Mouse (Mus musculus) CH12.LX (cell line): ENCODE data around the gene Rps24. TPM values are rescaled to one million over a fixed set of nuclear protein-coding genes. Genes with fewer than 3 reads are reported as not detected.

Experiments used
- DNase-seq: peaks from one replicate; pipeline ENCODE4 v3.0.0-alpha.2; 2013; ENCODE audit errors: extremely low read depth
- H3K27ac ChIP-seq: 2 replicates; pipeline ENCODE4 v1.5.1; 2012; ENCODE audit warnings: low read depth, mild to moderate bottlenecking, control low read depth, moderate library complexity; ENCODE audit not compliant: insufficient read depth
- H3K27me3 ChIP-seq: replicated peaks from 2 replicates; pipeline ENCODE3; 2012; ENCODE audit warnings: inconsistent platforms
- H3K36me3 ChIP-seq, 2 experiments: replicated peaks in 1 of 2; 2 replicates each; pipeline versions ENCODE3 to v1.6.1; 2012; ENCODE audit warnings: inconsistent platforms in 1 of 2, low read length in 1 of 2, mild to moderate bottlenecking in 1 of 2, mixed read lengths in 1 of 2, moderate library complexity in 1 of 2; ENCODE audit not compliant: control insufficient read depth in 1 of 2, insufficient read depth in 1 of 2
- H3K4me1 ChIP-seq, 2 experiments: 2 replicates each; pipeline ENCODE4 v1.6.1; 2012; ENCODE audit warnings: inconsistent platforms in 1 of 2, moderate library complexity in 1 of 2; ENCODE audit not compliant: insufficient read depth in 2 of 2, control insufficient read depth in 1 of 2
- H3K4me2 ChIP-seq: 2 replicates; pipeline ENCODE4 v1.6.1; 2012; ENCODE audit warnings: low read depth, mild to moderate bottlenecking, control low read depth; ENCODE audit not compliant: poor library complexity, insufficient read depth, severe bottlenecking
- H3K4me3 ChIP-seq, 3 experiments: fragments of 150-350 bp in 1 of 3; sonication (generic) in 1 of 3; replicated peaks in 1 of 3; 2 replicates each; pipeline versions ENCODE3 to v1.5.1; 2011 to 2012; ENCODE audit warnings: low read depth in 2 of 3, low read length in 2 of 3, mild to moderate bottlenecking in 2 of 3, moderate library complexity in 2 of 3, control low read depth in 1 of 3, improper control_type of control experiment in 1 of 3, inconsistent platforms in 1 of 3, mixed read lengths in 1 of 3; ENCODE audit not compliant: poor library complexity in 1 of 3
- H3K79me2 ChIP-seq: replicated peaks from 2 replicates; pipeline ENCODE4 v1.6.1; 2012; ENCODE audit warnings: mild to moderate bottlenecking, moderate library complexity; ENCODE audit not compliant: control insufficient read depth, poor library complexity, insufficient read depth, severe bottlenecking; ENCODE audit errors: extremely low read depth
- H3K9ac ChIP-seq: 2 replicates; pipeline ENCODE4 v1.6.1; 2012; ENCODE audit warnings: low read depth, mild to moderate bottlenecking, control low read depth, moderate library complexity; ENCODE audit not compliant: insufficient read depth
- H3K9me3 ChIP-seq: replicated peaks from 2 replicates; pipeline ENCODE3; 2012; ENCODE audit warnings: low read length, inconsistent platforms, mixed read lengths
- CHD2 ChIP-seq: IDR thresholded peaks from 2 replicates; pipeline ENCODE4 v1.6.1; 2011; ENCODE audit warnings: low read length, improper control_type of control experiment
- ETS1 ChIP-seq: conservative IDR thresholded peaks from 2 replicates; pipeline ENCODE4 v1.6.1; 2012; ENCODE audit warnings: low read depth, mild to moderate bottlenecking, inconsistent platforms, low read length, improper control_type of control experiment, moderate library complexity
- KAT2A ChIP-seq: IDR thresholded peaks from 2 replicates; pipeline ENCODE4 v1.6.1; 2012; ENCODE audit warnings: low read length, improper control_type of control experiment, inconsistent platforms; ENCODE audit not compliant: insufficient replicate concordance
- MYC ChIP-seq: IDR thresholded peaks from 2 replicates; pipeline ENCODE4 v1.6.1; 2011; ENCODE audit warnings: low read depth, mild to moderate bottlenecking, improper control_type of control experiment, low read length
- NRF1 ChIP-seq: IDR thresholded peaks from 2 replicates; pipeline ENCODE4 v1.6.1; 2014; ENCODE audit warnings: low read depth, mild to moderate bottlenecking, inconsistent platforms, low read length, improper control_type of control experiment, moderate library complexity
- PAX5 ChIP-seq: IDR thresholded peaks from 2 replicates; pipeline ENCODE4 v1.6.1; 2012; ENCODE audit warnings: low read length, inconsistent platforms, mixed read lengths
- POLR2A ChIP-seq: IDR thresholded peaks from 2 replicates; pipeline ENCODE4 v1.6.1; 2011; ENCODE audit warnings: low read depth, mild to moderate bottlenecking, improper control_type of control experiment, low read length
- POLR2AphosphoS2 ChIP-seq: IDR thresholded peaks from 2 replicates; pipeline ENCODE4 v1.6.1; 2011; ENCODE audit warnings: low read depth, low read length, improper control_type of control experiment
- RCOR1 ChIP-seq: conservative IDR thresholded peaks from 2 replicates; pipeline ENCODE4 v1.6.1; 2012; ENCODE audit warnings: low read depth, mild to moderate bottlenecking, inconsistent platforms, low read length, improper control_type of control experiment
- SIN3A ChIP-seq: IDR thresholded peaks from 2 replicates; pipeline ENCODE4 v1.6.1; 2012; ENCODE audit warnings: low read length, improper control_type of control experiment, inconsistent platforms
- USF1 ChIP-seq: IDR thresholded peaks from 2 replicates; pipeline ENCODE4 v1.6.1; 2014; ENCODE audit warnings: low read depth, mild to moderate bottlenecking, inconsistent platforms, low read length, improper control_type of control experiment
- ZKSCAN1 ChIP-seq: IDR thresholded peaks from 2 replicates; pipeline ENCODE4 v1.6.1; 2012; ENCODE audit warnings: low read depth, inconsistent platforms, low read length, improper control_type of control experiment, borderline replicate concordance
- ZMIZ1 ChIP-seq: IDR thresholded peaks from 2 replicates; pipeline ENCODE4 v1.6.1; 2012; ENCODE audit warnings: low read depth, mild to moderate bottlenecking, inconsistent platforms, low read length, improper control_type of control experiment
- dilution Hi-C: fragments of 300-500 bp; cut with MboI; formaldehyde crosslinking; loops from 2 replicates; pipeline ENCODE4 v1.14.3; 2020; ENCODE audit warnings: low sequenced_read_pairs; ENCODE audit not compliant: extremely low pct_unique_long_range_greater_than_20kb, extremely low pct_ligation_motif_present
- in situ Hi-C: fragments of 300-500 bp; cut with MboI; formaldehyde crosslinking; loops from 3 replicates; pipeline ENCODE4 v1.14.3; 2019; ENCODE audit warnings: low sequenced_read_pairs, low pct_ligation_motif_present, low pct_unique_long_range_greater_than_20kb, mixed read lengths
- polyA plus RNA-seq: library from polyadenylated mRNA; unstranded; fragments of >175 nt; gene quantifications from 2 replicates; pipeline ENCODE4 v1.2.1, GENCODE M21; 2012; ENCODE audit warnings: low read depth; ENCODE audit not compliant: insufficient read length
- total RNA-seq, 2 experiments: library from RNA; depleted of rRNA; stranded (reverse); fragments of 300-350 nt in 1 of 2; fragments of >200 nt in 1 of 2; gene quantifications; 2 replicates each; pipeline ENCODE4 v1.2.3; 2012 to 2014

Rps24 gene
- total and polyA plus RNA-seq, 3 experiments: 2,823 to 7,430 (median 3,420) TPM

GRCm38 (mm10) chr14:24497443-24497842 is 10.5 kb downstream of the Rps24 start:
- H3K27me3 ChIP-seq: no peaks in the 10 kb centered on the region
- TF ChIP-seq PAX5 (no peak), SIN3A (no peak), POLR2A (no peak; the same call in 1 of the 2 replicates), KAT2A (no peak), ETS1 (no peak), ZMIZ1 (no peak; the same call in 1 of the 2 replicates), RCOR1 (no peak)
- TF ChIP-seq, all 38 proteins: peak for 0
- peaks cover 33% of the 10 kb centered on the region for H3K79me2 ChIP-seq
- no peak for DNase-seq
- no peaks in the 10 kb centered on the region for H3K9me3 ChIP-seq
- H3K36me3 ChIP-seq: peaks cover 72 to 90% of the 10 kb centered on the region in 2 experiments
- dilution Hi-C loops: no loop called here
- no peak overlapping the region for H3K4me2 ChIP-seq
- peaks cover 4 to 49% of the 10 kb centered on the region in 2 experiments for H3K4me1 ChIP-seq
- no peak overlapping the region for H3K9ac ChIP-seq
- in situ Hi-C loops: loop anchor here (5.0 to 25.0 kb wide), 3 partner anchors 45 to 1115 kb away; partner anchors contain the start of gene Zmiz1
- H3K27ac ChIP-seq: no peak overlapping the region
- no peak overlapping the region for H3K4me3 ChIP-seq

- Histone ChIP-seq H3K4me3 (no peak overlapping the region), H3K79me2 (peaks cover 20% of the 10 kb centered on the region), H3K27ac (no peak overlapping the region), H3K9me3 (peaks cover 3% of the 10 kb centered on the region), H3K36me3 (peaks cover 64 to 81% of the 10 kb centered on the region in 2 experiments), H3K4me1 (peaks cover 4 to 46% of the 10 kb centered on the region in 2 experiments), H3K27me3 (no peaks in the 10 kb centered on the region), H3K9ac (no peak overlapping the region), H3K4me2 (no peak overlapping the region)
- in situ Hi-C loops: loop anchor here (5.0 to 25.0 kb wide), 3 partner anchors 44 to 1114 kb away; partner anchors contain the start of gene Zmiz1
- TF ChIP-seq CHD2 (0 out of 2 replicates have a peak, but pooled peaks have one; percentile 8), KAT2A (no peak), POLR2A (no peak; the same call in none of the 2 replicates), POLR2AphosphoS2 (peak; percentile 11; the same call in 1 of the 2 replicates), MYC (no peak), ZMIZ1 (peak; percentile 24; the same call in 1 of the 2 replicates), USF1 (no peak)
- no peak for DNase-seq
- dilution Hi-C loops: no loop called here
These were observed 11.8 kb downstream of the Rps24 start for GRCm38 (mm10) chr14:24498561-24499255.

- H3K9ac ChIP-seq: no peak overlapping the region
These were observed 12.6 kb downstream of the Rps24 start for GRCm38 (mm10) chr14:24499478-24499877.

More at GRCm38 (mm10) chr14:24499478-24499877, 12.6 kb downstream of the Rps24 start:
- peaks cover 12% of the 10 kb centered on the region for H3K79me2 ChIP-seq
- in situ Hi-C loops: loop anchor here (5.0 to 25.0 kb wide), 3 partner anchors 43 to 1113 kb away; partner anchors contain the start of gene Zmiz1
- no peak overlapping the region for H3K4me2 ChIP-seq
- peaks cover 4% of the 10 kb centered on the region for H3K9me3 ChIP-seq
- H3K4me1 ChIP-seq: peaks cover 4 to 39% of the 10 kb centered on the region in 2 experiments
- H3K27me3 ChIP-seq: no peaks in the 10 kb centered on the region
- DNase-seq: no peak
- TF ChIP-seq RCOR1 (no peak), POLR2AphosphoS2 (peak; percentile 9; the same call in 1 of the 2 replicates), POLR2A (0 out of 2 replicates have a peak, but pooled peaks have one; percentile 16), ZMIZ1 (peak; percentile 55), ZKSCAN1 (no peak), NRF1 (no peak)
- H3K4me3 ChIP-seq: no peak overlapping the region
- H3K36me3 ChIP-seq: peaks cover 57 to 73% of the 10 kb centered on the region in 2 experiments
- dilution Hi-C loops: no loop called here
- no peak overlapping the region for H3K27ac ChIP-seq
